Mouse (Mus musculus): ENCODE results near the gene Scimp. TPM values are rescaled to one million over a fixed set of nuclear protein-coding genes. Genes with fewer than 3 reads are reported as not detected.

The Scimp gene
- polyA plus RNA-seq, 1 experiment = 0.08 TPM

Other genes with a start within 250 kb of the Scimp start
- gene Mink1, start 249.7 kb downstream of the Scimp start, polyA plus RNA-seq (2012; rRNA removed) = 285 and 322 TPM in 2 replicates
- gene 4930544D05Rik, start 196.7 kb downstream of the Scimp start, polyA plus RNA-seq (2012; rRNA removed) = not detected in 2 replicates
- gene Chrne, start 193.4 kb downstream of the Scimp start, polyA plus RNA-seq (2012; rRNA removed) = 0.30 and 0.42 TPM in 2 replicates
- not detected in 2 replicates for gene Gp1ba, start 173.5 kb downstream of the Scimp start, polyA plus RNA-seq (2012; rRNA removed)
- 119 and 125 TPM in 2 replicates for gene Rnf167, start 165.4 kb downstream of the Scimp start, polyA plus RNA-seq (2012; rRNA removed)
- gene Slc25a11, start 165.1 kb downstream of the Scimp start, polyA plus RNA-seq (2012; rRNA removed) = 132 and 138 TPM in 2 replicates
- gene Pfn1, start 157.9 kb downstream of the Scimp start, polyA plus RNA-seq (2012; rRNA removed) = 273 and 299 TPM in 2 replicates
- 23.9 and 28.4 TPM in 2 replicates for gene Eno3, start 155.4 kb downstream of the Scimp start, polyA plus RNA-seq (2012; rRNA removed)
- gene Spag7, start 143.2 kb downstream of the Scimp start, polyA plus RNA-seq (2012; rRNA removed) = 93.4 and 104 TPM in 2 replicates
- gene Camta2, start 124.5 kb downstream of the Scimp start, polyA plus RNA-seq (2012; rRNA removed) = 95.6 and 121 TPM in 2 replicates
- gene Inca1, start 112.4 kb downstream of the Scimp start, polyA plus RNA-seq (2012; rRNA removed) = 3.5 and 3.9 TPM in 2 replicates
- gene Kif1c, start 112.0 kb downstream of the Scimp start, polyA plus RNA-seq (2012; rRNA removed) = 45.2 and 48.5 TPM in 2 replicates
- 8.7 and 9.8 TPM in 2 replicates for gene Zfp3, start 48.4 kb downstream of the Scimp start, polyA plus RNA-seq (2012; rRNA removed)
- 35.3 and 40.6 TPM in 2 replicates for gene Rabep1, start 32.2 kb upstream of the Scimp start, polyA plus RNA-seq (2012; rRNA removed)
- gene Nup88, start 157.4 kb upstream of the Scimp start, polyA plus RNA-seq (2012; rRNA removed) = 75.2 and 86.2 TPM in 2 replicates
- 58.9 and 63.3 TPM in 2 replicates for gene Rpain, start 157.6 kb upstream of the Scimp start, polyA plus RNA-seq (2012; rRNA removed)
- 79.9 and 94.5 TPM in 2 replicates for gene C1qbp, start 170.4 kb upstream of the Scimp start, polyA plus RNA-seq (2012; rRNA removed)
- gene Dhx33, start 191.9 kb upstream of the Scimp start, polyA plus RNA-seq (2012; rRNA removed) = 23.8 and 26.1 TPM in 2 replicates
- 13.4 and 13.5 TPM in 2 replicates for gene Mis12, start 207.0 kb upstream of the Scimp start, polyA plus RNA-seq (2012; rRNA removed)
- 18.8 and 19.0 TPM in 2 replicates for gene Derl2, start 207.3 kb upstream of the Scimp start, polyA plus RNA-seq (2012; rRNA removed)
- 367 and 395 TPM in 2 replicates for gene 6330403K07Rik, start 220.9 kb upstream of the Scimp start, polyA plus RNA-seq (2012; rRNA removed)

All from frontal cortex, adult 2 months (tissue).